Mouse (Mus musculus): Measurements from ENCODE around the gene Pde4b.
A peak's percentile ranks its signal among the peaks of the same experiment; 100 is the strongest.

Pde4b gene

DNA sequence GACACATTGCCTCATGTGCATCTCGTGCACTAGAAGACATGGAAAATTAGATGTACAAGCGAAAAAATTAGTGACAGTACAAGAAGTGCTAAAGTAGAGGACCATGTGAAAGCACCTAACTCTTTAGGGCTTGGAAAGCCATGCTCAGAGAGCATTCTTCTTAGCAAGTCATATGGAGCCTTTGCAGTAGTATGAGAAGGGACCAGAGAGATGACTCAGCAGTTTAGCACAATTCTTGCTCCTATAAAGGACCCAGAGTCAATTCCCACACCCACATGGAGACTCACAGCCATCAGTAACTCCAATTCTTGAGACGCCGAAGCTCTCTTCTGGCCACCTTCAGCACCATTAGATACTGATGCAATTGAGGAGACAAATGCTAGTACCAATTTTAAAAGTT is 525.3 kb downstream of the Pde4b start:
- no peak for DNase-seq (ENCODE audit: low spot score)

DNA sequence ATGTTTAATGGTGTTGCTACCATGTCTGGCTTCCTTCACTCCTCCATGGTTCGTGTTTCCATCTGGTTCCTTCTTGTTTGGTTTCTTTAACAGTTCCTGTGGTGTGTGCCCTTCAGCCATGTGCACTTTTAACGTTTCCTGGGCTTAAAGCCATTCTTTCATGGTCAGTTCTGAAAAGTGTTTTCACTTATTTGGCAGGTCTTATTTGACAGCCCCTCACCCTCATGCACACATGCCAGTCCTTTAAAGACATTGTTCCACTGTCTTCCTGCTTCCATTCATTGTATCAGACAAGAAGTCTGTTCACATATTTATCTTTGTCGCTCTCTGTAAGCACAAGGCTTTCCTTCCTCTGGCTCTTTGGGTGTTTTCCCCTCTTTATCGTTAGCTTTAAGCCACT is 530.4 kb downstream of the Pde4b start:
- DNase-seq (ENCODE audit: low spot score): no peak

DNA sequence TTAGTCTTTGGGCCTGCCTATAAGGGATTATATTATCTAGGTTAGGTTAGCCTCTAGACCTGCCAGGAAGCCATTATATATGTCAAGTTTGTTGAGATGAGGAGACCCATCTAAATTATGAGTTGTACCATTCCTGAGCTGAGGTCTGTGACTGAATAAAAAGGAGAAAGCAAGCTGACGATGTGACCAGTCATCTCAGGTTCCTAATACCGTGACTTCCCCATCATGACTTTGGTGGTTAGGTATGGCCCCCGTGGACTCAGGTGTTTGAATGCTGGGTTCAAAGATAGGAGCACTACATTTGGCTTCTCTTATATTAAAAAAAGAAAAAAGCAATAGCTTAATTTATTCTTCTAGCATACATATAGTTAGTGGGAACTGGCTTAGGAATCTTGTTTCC is 531.3 kb downstream of the Pde4b start:
- DNase-seq (ENCODE audit: low spot score): no peak

DNA sequence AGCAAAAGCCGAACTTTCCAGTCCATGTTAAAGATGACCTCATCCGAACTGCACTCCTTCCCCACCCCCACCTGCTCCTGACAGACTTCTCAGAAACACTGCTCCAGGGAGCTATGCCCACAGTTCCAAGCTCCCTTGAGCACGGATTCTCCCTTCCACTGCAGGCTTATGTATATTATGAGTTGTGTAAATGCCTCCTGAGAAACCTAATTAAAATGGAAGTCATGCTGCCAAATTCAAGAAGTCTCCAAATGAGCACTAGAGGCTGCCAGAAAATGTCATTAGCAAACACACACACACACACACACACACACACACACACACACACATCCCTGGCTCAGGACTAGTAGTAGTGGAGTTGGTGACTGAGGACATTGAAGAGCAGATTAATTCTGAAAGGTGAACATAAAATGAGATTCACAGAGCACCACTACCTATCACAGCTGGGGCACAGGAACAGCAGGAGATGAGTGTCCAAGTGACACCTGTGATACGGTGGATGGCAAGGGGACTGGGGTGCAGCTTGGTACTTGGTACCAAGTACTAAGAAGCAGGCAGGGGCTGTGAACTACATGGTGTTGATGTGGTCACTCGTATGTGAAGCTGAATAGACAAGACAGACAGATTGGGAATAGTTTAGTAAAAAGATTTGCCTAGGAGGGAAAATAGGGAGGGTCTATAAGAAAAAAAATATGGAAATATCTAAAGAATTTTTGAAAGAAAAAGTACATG is 533.0 kb downstream of the Pde4b start:
- no peak for DNase-seq (ENCODE audit: low spot score)

DNA sequence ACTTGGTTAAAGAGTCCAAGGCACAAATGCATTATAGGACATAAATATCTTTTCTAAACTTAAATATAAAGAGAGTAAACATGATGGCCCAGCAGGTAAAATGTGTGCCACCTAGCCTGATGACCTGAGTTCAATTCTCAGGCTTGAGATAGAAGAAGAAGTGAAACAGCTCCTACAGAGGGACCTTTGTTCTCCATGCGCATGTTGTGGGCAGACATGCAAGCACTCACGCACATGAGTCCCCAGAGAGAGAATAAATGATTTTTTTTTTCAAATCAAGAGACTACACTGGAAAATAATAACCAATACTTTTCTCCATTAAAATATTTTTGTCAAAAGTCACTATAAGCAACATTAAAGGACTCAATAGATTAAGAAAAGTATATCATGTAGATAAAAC is 533.8 kb downstream of the Pde4b start:
- DNase-seq (ENCODE audit: low spot score): no peak

DNA sequence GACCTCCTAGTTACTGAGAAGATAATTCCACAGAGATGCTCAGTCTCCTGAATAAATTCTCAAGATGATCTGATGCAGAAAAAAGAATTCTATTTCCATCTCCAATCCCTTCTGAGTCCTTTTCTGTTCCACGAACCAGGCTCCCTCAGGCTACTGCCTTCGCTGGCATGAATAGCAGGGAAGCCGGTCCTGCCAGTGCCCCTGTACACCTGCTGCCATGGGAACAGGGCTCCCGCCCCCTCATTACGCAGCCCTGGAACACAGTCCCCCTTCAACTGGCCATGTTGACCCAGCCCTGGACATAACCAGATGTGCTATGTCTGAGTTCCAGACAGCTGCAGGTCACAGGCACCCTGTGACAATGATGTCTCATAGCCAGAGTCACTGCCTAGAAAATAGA is 535.6 kb downstream of the Pde4b start:
- no peak for DNase-seq (ENCODE audit: low spot score)

DNA sequence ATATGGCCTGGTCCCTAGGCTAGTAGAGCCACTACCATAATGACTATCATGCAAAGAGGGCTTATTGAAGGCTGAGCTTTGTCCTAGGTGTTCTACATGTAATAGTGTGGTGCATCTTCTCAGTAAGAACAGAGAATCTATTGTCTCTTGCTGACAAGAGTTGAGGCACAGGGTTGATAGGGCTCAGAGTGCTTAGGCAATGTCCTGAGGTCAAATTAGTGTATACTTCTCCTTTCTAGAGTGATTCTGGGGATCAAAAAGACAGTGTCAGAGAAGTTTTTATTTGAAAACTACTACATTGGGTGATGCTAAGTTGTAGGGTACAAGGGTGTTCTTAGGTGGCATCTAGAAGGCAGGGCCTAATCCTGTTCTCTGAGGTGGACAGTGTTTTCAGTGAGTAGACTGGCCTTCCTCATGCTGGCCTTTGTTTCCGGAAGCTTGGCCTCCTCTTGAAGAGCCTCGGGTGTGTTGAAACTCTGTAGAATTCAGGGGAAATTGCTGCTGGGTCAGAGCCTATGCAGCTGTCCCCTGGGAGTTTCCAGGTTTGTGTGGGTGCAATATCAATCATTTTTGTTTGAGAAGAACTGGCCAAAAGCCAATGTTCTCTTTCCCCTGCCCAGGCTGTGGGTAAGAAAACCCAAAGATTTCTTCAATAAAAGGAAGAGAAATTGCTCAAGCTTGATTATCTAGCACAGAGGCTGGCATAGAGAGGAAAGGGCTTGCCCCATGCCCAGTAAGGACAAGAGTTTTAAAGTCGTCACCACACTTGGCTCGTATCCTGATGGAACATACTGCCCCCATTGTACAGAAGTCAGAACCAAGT is 536.7 kb downstream of the Pde4b start:
- DNase-seq (ENCODE audit: low spot score): no peak

DNA sequence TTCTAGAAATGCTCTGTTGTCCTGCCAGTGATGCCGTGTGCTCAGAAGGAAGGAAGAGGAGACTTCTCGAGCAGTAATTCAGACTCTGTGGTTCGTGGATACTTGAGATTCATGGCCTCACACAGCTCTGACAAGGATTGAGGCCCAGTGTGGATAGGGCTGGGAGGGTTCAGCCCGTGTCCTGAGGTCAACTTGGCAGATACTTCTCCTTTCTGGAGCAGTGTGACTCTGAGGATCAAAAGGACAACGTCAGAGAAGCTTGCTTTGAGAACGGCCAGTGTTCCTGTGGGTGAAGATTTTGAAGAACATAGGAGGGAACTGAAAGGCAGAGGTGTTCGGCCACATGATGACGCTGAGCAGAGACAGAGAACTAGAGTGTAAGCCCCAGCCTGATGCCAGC is 537.6 kb downstream of the Pde4b start:
- DNase-seq (ENCODE audit: low spot score): no peak

DNA sequence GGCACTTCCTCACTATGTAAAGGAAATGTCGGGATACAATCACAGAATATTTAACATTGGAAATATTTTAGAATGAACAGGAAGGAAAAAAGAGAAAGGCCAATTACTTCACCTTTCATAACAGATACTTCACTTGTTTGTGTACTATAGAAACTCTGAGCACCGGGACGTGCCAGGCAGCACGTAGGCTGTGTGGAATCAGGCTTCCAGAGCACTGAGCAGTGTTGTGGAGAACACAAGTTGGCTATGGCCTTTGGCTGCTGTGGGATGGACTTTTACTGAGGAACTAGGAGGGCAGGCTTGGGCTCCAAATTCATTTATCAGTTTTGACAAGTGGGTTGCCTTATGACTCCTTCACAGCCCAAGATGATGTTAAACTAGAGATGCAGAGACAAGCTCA is 540.5 kb downstream of the Pde4b start:
- DNase-seq (ENCODE audit: low spot score): no peak

DNA sequence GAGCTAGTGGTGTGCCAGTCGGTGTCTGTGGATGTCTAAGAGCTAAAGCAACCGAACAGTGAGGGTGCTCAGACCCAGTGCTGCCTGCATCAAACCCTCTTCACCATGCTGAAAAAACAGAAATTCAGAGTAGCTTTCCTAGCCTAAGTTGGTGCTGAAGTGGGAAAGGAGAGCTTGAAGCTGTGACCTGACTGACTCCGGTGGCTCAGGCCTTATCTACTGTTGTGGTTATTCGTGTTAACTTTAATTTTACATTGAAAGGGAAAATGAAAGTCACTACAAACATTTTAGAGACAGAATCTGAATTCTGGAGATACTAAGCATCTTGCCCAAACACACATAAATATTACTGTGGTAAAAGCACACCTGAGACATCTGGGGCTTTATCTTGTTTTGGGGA is 542.3 kb downstream of the Pde4b start:
- no peak for DNase-seq (ENCODE audit: low spot score)

DNA sequence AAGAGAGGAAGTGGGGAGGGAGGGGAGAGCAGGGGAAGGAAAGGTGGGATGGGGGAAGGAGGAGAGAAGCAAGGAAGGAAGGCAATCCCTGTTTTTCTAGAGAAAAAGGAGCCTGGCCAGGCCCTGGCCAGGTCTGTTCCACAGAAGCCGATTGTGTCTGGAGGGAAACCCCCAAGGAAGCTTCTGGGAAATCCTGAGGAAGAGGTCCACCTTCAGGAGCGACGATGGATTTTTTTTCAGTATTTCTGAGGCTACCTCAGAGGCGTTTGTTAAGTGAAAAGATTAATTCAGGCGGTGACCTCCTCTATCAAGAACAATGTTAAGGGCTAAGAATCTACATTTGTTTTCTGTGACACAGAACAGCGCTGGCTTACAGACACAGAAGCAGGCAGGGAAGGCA is 542.9 kb downstream of the Pde4b start:
- DNase-seq (ENCODE audit: low spot score): no peak

DNA sequence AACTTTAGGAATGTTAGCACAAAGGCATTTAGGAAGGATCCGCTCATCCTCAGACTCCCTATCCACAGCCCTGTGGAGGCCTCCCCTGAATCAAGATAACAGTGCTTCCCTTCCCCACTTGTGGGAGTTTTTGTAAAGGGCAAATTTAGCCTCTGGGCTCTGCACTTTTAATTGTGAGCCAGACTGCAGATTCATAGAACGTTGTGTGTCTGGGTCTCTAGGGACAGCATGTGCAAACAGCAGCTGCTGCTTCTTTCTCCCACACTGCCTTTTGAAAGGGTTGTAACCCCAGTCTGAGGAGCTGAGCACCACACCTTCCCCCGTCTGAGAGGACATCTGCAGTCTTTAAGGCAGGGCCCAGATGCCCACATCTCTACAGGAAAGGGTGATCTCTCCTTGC is 544.3 kb downstream of the Pde4b start:
- no peak for DNase-seq (ENCODE audit: low spot score)

DNA sequence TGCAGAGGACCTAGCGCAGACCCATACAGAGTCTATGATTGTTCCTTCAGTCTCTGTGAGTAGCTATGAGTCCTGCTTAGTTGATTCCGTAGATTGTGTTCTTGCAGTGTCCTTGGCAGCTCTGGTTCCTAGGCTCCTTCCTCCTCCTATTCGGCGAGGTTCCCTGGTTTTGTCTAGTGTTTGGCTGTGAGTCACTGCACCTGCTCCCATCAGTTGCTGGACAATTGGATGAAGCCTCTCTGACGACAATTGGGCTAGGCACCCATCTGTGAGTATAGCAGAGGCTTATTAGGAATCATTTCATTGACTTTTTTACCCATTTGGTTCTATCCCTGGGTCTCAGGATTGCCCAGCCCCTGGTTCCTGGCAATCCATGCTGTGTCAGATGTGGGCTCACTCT is 545.9 kb downstream of the Pde4b start:
- DNase-seq (ENCODE audit: low spot score): no peak

DNA sequence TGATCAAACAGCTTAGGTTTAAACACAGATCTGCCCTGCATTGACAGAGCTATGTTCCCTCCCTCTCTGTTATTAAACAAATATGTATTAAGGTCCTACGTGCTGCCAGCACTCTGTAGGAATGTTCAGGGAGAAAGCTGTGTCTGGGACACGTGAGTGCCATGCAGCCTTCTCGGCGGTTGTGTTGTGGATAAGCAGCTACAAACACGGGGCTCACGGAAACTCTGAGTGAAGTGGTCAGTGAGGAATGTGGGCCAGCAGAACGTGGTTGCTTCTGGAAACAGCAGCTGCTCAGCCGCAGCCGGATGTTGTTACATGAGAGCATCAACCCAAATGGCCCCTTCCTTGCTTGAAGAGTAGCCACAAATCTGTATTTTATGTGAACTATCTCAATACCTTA is 547.9 kb downstream of the Pde4b start:
- peak; percentile 27 for DNase-seq (ENCODE audit: low spot score)

DNA sequence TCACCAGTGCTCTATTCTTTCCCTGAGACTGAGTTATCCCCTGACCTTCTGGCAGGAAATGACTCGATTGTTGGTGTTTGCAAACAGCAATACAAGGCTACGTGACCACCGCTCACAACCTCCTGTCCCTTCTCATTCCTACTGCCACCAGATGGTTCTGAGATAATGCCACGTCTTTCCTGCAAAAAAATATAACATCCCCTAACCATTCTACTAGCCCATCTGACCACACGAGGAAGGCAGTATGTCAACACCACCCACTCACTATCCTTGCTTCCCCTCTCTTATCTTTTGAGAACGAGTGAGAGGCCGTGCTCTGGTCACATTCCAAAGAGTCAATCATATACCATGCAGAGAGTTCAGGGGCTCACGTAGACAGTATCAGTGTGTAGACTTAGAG is 548.6 kb downstream of the Pde4b start:
- peak; percentile 24 for DNase-seq (ENCODE audit: low spot score)

DNA sequence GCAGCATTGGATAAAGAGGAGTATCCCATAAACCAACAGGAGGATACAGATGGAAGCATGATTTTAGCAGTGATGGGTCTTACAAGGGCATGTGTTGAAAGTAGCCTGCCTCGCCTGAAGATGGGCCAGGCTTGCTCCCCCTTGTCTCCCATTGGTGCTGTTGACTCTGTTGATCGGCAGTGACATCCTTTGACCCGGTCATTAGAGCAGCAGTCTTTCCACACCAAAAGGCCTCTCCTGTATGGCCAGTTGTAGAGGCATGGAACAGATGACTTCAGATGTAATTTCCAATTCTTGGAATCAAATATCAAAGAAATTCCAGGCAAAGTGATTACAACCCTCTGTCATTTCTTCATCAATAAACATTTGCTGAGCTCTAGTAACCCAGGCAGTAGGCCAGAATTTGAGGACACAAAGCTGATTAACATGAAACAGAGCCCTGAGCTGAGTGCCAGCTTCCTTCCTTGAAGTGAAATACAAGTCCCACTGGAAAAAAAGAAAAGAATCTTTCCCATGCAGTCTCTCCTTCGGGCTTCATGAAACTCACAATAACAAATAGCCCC is 550.1 kb downstream of the Pde4b start:
- no peak for DNase-seq (ENCODE audit: low spot score)

DNA sequence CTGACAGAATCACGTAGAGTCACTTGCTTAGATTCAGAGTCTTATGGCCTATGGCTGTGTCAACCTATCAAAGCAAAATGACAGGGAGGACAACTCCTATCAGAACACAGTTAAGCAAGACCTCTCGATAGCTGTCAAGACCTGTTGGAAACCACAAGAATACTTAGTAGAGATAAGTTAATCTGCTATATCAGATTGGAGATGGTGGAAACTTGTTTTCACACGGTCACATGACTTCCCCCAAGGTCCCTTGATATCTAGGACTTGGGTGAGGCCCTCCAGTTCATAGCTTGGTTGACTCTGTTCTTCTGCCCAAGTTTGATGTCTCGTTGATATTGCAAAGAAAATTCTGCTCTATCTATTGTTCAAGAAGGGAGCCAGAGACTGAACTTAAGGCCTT is 553.6 kb downstream of the Pde4b start:
- no peak for DNase-seq (ENCODE audit: low spot score)

DNA sequence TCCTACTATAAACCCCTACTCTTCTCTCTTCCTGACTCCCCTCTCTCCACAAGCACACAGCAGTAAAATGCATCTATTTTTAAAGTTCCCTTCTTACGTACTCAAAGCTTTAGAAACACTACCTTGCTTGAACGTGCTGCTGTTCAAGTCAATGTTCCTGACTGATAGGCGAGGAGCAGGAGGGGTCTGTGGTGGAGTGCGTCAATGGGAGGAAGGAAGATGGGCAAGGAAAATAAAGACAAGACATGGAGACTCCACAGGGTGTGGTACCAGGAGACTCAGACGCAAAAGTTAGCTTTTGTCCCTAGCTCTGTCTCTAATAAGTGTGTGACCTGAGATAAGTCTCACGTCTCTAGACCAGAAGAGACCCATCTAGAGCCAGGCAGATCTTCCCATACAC is 556.7 kb downstream of the Pde4b start:
- no peak for DNase-seq (ENCODE audit: low spot score)

DNA sequence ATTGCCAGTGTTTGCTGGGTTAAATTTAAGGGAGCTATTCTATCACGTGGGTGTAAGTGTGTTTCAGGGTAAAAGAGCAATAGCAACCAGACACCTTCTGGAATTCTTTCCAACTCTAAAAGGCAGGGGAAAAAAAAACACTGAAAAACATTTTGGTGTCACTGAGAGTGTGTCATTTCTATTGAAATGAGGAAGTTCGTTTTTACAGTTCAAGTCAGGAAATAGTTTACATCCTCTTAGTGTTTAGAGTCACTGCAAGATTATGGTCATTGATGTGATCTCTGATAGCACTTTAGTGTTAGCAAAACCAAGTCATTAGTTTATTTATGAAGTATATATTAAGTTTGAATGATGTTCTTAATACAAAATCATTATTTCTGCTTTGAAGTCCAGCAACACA is 559.7 kb downstream of the Pde4b start:
- DNase-seq (ENCODE audit: low spot score): no peak

DNA sequence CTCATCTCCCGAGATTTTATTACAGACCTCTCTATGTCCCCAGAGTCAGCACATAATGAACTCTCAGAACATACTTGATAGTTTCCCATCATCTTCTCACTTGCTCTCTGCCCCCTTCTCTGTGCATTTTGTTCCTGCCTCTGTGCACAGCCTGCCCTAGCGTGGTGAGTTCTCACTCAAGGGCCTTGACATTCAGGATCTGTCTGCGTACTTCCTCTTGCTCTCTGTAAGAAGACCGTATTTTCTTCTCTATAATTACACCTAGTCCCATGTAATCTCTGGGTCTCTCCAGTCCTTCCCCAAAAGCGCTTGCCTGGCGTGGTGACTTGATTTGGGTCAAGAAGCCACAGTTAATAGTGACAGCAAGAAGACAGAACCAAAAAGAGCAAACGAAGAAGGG is 568.0 kb downstream of the Pde4b start:
- no peak for DNase-seq (ENCODE audit: low spot score)

DNA sequence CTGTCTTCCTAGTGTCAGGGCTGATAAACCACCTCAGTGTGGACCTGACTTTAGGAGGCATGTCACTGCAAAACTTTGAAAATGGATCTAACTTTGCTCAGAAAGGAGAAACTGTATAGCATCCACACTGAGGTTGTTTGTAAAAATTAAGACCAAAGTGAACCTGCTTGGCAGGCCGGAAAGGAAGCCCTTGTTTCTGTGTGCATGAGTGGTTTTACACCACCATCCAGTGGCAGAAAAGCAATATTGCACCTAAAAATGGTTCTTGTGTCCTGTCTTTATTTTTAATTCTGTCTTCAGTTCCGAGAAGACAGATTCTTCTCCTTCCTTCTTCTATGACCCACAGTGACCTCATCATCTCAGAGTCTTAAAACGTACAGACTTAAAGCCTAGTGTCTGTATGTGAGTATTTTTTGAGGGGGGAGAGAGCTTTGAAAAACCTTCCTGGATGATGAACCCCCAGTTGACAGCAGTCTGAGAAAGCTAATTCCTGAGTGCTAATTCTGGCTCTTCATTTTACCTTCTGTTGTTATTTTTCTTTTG is 569.2 kb downstream of the Pde4b start:
- peak; percentile 26 for DNase-seq (ENCODE audit: low spot score)

All from yolk sac, embryonic 10.5 days (tissue).